Mouse (Mus musculus): ENCODE results near the gene Arhgap10. TPM values are rescaled to one million over a fixed set of nuclear protein-coding genes. Genes with fewer than 3 reads are reported as not detected.
A peak's percentile ranks its signal among the peaks of the same experiment; 100 is the strongest.

The Arhgap10 gene
- total and polyA plus RNA-seq, 3 experiments: 2.7 to 5.9 (median 4.8) TPM

DNA sequence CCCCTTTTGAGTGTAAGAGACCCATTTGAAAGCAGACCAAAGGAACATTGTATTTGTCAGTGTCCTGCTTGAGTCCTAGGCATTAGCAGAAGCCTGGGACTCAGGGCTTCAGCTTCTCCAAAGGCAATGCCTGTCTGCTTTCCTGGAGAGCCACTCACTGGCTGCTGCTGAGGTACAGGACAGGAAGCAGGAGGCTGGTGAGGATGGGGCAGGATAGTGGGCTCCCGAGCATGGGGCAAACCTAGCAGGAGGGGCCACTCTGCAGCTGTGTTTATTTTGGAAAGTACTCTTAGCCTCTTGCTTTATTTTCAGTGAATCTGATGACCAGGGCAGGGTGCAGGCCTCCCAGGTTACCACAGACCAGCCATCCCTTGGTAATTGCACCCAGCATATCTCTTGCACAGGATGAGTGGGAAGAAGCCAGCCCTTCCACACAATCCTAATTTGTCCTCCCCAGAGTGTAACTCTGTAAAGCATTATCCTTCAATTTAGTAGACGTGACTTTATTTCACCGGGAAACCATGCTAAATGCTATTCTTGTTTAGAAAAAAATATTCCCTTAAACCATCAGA lies 303.8 kb downstream of the Arhgap10 start:
- in situ Hi-C loops (cut with MboI; ENCODE audit: low pct_ligation_motif_present, low pct_unique_long_range_greater_than_20kb, low sequenced_read_pairs): no loop called here
- Histone ChIP-seq H3K27me3 (replicated peaks) (no peaks in the 10 kb centered on the region), H3K4me1 (ENCODE audit: control insufficient read depth in 1 of 2, insufficient read depth in 2 of 2) (peaks cover 3 to 14% of the 10 kb centered on the region in 2 experiments), H3K27ac (ENCODE audit: insufficient read depth, low read depth) (no peak overlapping the region), H3K4me3 (replicated peaks in 1 of 3; ENCODE audit: low read depth in 2 of 3, low read length in 2 of 3, poor library complexity in 1 of 3) (no peak overlapping the region), H3K4me2 (ENCODE audit: insufficient read depth, low read depth, poor library complexity, severe bottlenecking) (no peak overlapping the region), H3K36me3 (replicated peaks in 1 of 2; ENCODE audit: control insufficient read depth in 1 of 2, insufficient read depth in 1 of 2, low read length in 1 of 2) (no peaks in the 10 kb centered on the region), H3K9ac (ENCODE audit: insufficient read depth, low read depth) (no peak overlapping the region), H3K79me2 (replicated peaks; ENCODE audit: control insufficient read depth, extremely low read depth, insufficient read depth, poor library complexity, severe bottlenecking) (no peaks in the 10 kb centered on the region), H3K9me3 (replicated peaks; ENCODE audit: low read length) (no peaks in the 10 kb centered on the region)
- no peak for TF ChIP-seq MEF2A (IDR thresholded peaks at IDR 0.05; ENCODE audit: borderline replicate concordance, low read depth, low read length)
- TF ChIP-seq MXI1 (IDR thresholded peaks at IDR 0.05; ENCODE audit: low read depth, low read length): no peak
- no peak for TF ChIP-seq POLR2AphosphoS2 (IDR thresholded peaks at IDR 0.05; ENCODE audit: low read depth, low read length)
- TF ChIP-seq TCF12 (IDR thresholded peaks at IDR 0.05; ENCODE audit: low read depth, low read length): no peak
- no peak for TF ChIP-seq UBTF (IDR thresholded peaks at IDR 0.05; ENCODE audit: low read depth, low read length)
- no peak for TF ChIP-seq E2F4 (IDR thresholded peaks at IDR 0.05; ENCODE audit: insufficient replicate concordance, low read depth, low read length)
- TF ChIP-seq PAX5 (IDR thresholded peaks at IDR 0.05; ENCODE audit: low read length): no peak
- TF ChIP-seq ELF1 (IDR thresholded peaks at IDR 0.05; ENCODE audit: low read depth, low read length): no peak
- no peak for TF ChIP-seq CHD2 (IDR thresholded peaks at IDR 0.05; ENCODE audit: low read length)
- TF ChIP-seq ZKSCAN1 (IDR thresholded peaks at IDR 0.05; ENCODE audit: borderline replicate concordance, low read depth, low read length): no peak
- TF ChIP-seq NELFE (IDR thresholded peaks at IDR 0.05; ENCODE audit: low read depth, low read length): no peak
- no peak for TF ChIP-seq GABPA (IDR thresholded peaks at IDR 0.05; ENCODE audit: insufficient replicate concordance, low read depth, low read length)
- no peak for TF ChIP-seq RAD21 (IDR thresholded peaks at IDR 0.05; ENCODE audit: low read depth, low read length)
- no peak for TF ChIP-seq TBP (conservative IDR thresholded peaks at IDR 0.05; ENCODE audit: low read depth, low read length)
- no peak for DNase-seq (ENCODE audit: extremely low read depth)
- dilution Hi-C loops (cut with MboI; ENCODE audit: extremely low pct_ligation_motif_present, extremely low pct_unique_long_range_greater_than_20kb, low sequenced_read_pairs): no loop called here

DNA sequence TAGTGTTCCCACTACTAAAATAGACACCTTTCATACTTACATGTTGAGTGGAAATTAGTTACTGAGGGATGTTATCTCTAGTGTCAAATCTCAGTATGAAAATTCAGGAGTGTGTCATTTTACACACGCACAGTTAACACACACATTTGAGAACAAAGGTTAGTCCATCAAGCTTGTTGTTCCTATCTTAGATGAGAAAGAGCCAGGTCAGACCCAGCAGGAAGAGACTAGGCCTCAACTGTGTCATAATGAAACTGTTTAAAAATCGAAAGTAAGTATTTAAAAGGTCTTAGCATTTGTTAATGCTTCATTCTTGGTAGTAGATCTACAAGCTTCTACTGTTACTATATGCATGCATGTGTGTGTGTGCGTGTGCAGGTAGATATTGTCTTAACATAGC lies 308.5 kb downstream of the Arhgap10 start:
- dilution Hi-C loops (cut with MboI; ENCODE audit: extremely low pct_ligation_motif_present, extremely low pct_unique_long_range_greater_than_20kb, low sequenced_read_pairs) (no loop called here), in situ Hi-C loops (cut with MboI; ENCODE audit: low pct_ligation_motif_present, low pct_unique_long_range_greater_than_20kb, low sequenced_read_pairs) (no loop called here)
- Histone ChIP-seq H3K79me2 (replicated peaks; ENCODE audit: control insufficient read depth, extremely low read depth, insufficient read depth, poor library complexity, severe bottlenecking) (no peaks in the 10 kb centered on the region), H3K9me3 (replicated peaks; ENCODE audit: low read length) (no peaks in the 10 kb centered on the region), H3K4me2 (ENCODE audit: insufficient read depth, low read depth, poor library complexity, severe bottlenecking) (peak overlapping the region; percentile 21; the same call in 1 of the 2 replicates), H3K4me3 (replicated peaks in 1 of 3; ENCODE audit: low read depth in 2 of 3, low read length in 2 of 3, poor library complexity in 1 of 3) (no peak overlapping the region), H3K27ac (ENCODE audit: insufficient read depth, low read depth) (no peak overlapping the region), H3K36me3 (replicated peaks in 1 of 2; ENCODE audit: control insufficient read depth in 1 of 2, insufficient read depth in 1 of 2, low read length in 1 of 2) (no peaks in the 10 kb centered on the region), H3K27me3 (replicated peaks) (no peaks in the 10 kb centered on the region), H3K4me1 (ENCODE audit: control insufficient read depth in 1 of 2, insufficient read depth in 2 of 2) (peaks cover 6 to 34% of the 10 kb centered on the region in 2 experiments), H3K9ac (ENCODE audit: insufficient read depth, low read depth) (no peak overlapping the region)
- peak; percentile 31 for DNase-seq (ENCODE audit: extremely low read depth)
- TF ChIP-seq ELF1 (IDR thresholded peaks at IDR 0.05; ENCODE audit: low read depth, low read length) (no peak), USF2 (conservative IDR thresholded peaks at IDR 0.05; ENCODE audit: low read depth, low read length) (no peak), SMC3 (IDR thresholded peaks at IDR 0.05; ENCODE audit: low read depth, low read length) (no peak), MXI1 (IDR thresholded peaks at IDR 0.05; ENCODE audit: low read depth, low read length) (no peak), IRF4 (IDR thresholded peaks at IDR 0.05; ENCODE audit: low read depth, low read length) (peak; percentile 84), JUND (conservative IDR thresholded peaks at IDR 0.05; ENCODE audit: low read depth, low read length) (peak; percentile 85), PAX5 (IDR thresholded peaks at IDR 0.05; ENCODE audit: low read length) (no peak), ZMIZ1 (IDR thresholded peaks at IDR 0.05; ENCODE audit: low read depth, low read length) (no peak), EP300 (IDR thresholded peaks at IDR 0.05; ENCODE audit: low read length) (peak; percentile 78), MYC (IDR thresholded peaks at IDR 0.05; ENCODE audit: low read depth, low read length) (no peak), JUN (IDR thresholded peaks at IDR 0.05; ENCODE audit: insufficient read depth, low read depth, low read length) (peak; percentile 20; the same call in 1 of the 2 replicates), E2F4 (IDR thresholded peaks at IDR 0.05; ENCODE audit: insufficient replicate concordance, low read depth, low read length) (no peak), TBP (conservative IDR thresholded peaks at IDR 0.05; ENCODE audit: low read depth, low read length) (no peak)

All from CH12.LX (cell line).